Mouse (Mus musculus) thymus, postnatal 10 days (tissue): ENCODE results near the gene Gss.

Source experiments
- DNase-seq, 2 experiments: peaks; one replicate each; pipeline ENCODE4 v3.0.0; 2021; ENCODE audit warnings: low spot score in 2 of 2

Gene Gss

GRCm38 (mm10) chr2:155592137-155592853, at the start of gene Gss:
Gene Gss, minus strand, starts transcription at chr2:155592810.
- DNase-seq = peak; percentile 92 to 98

- DNase-seq = no peak
Observed at GRCm38 (mm10) chr2:155641540-155642472, 49.2 kb upstream of the Gss start.

GRCm38 (mm10) chr2:155640656-155641055, 48.0 kb upstream of the Gss start:
- no peak for DNase-seq

- DNase-seq = no peak
Observed at GRCm38 (mm10) chr2:155637411-155637810, 44.8 kb upstream of the Gss start.

GRCm38 (mm10) chr2:155636881-155637280, 44.3 kb upstream of the Gss start:
- no peak for DNase-seq

- DNase-seq = no peak
Observed at GRCm38 (mm10) chr2:155635961-155636360, 43.4 kb upstream of the Gss start.

- no peak for DNase-seq
Observed at GRCm38 (mm10) chr2:155634562-155634961, 42.0 kb upstream of the Gss start.

GRCm38 (mm10) chr2:155633731-155634130, 41.1 kb upstream of the Gss start:
- no peak for DNase-seq

GRCm38 (mm10) chr2:155633121-155633520, 40.5 kb upstream of the Gss start:
- DNase-seq = no peak

GRCm38 (mm10) chr2:155632138-155632936, 39.7 kb upstream of the Gss start:
- DNase-seq = no peak

GRCm38 (mm10) chr2:155630590-155631416, 38.2 kb upstream of the Gss start:
- no peak for DNase-seq

- no peak for DNase-seq
Observed at GRCm38 (mm10) chr2:155630153-155630552, 37.5 kb upstream of the Gss start.

GRCm38 (mm10) chr2:155629231-155629661, 36.6 kb upstream of the Gss start:
- no peak for DNase-seq

- DNase-seq = no peak
Observed at GRCm38 (mm10) chr2:155628519-155628918, 35.9 kb upstream of the Gss start.

GRCm38 (mm10) chr2:155628112-155628511, 35.5 kb upstream of the Gss start:
- DNase-seq = no peak

- peak; percentile 35 to 79 for DNase-seq
Observed at GRCm38 (mm10) chr2:155627030-155627738, 34.6 kb upstream of the Gss start.

GRCm38 (mm10) chr2:155626277-155626676, 33.7 kb upstream of the Gss start:
- DNase-seq = no peak

GRCm38 (mm10) chr2:155624730-155625129, 32.1 kb upstream of the Gss start:
- peak in 1 of 2 experiments; percentile 50 for DNase-seq

- no peak for DNase-seq
Observed at GRCm38 (mm10) chr2:155623996-155624395, 31.4 kb upstream of the Gss start.

- no peak for DNase-seq
Observed at GRCm38 (mm10) chr2:155622606-155623005, 30.0 kb upstream of the Gss start.
